Mouse (Mus musculus) left cerebral cortex, adult 11 months (tissue): ENCODE data around the gene Cenpo.

ENCODE experiments used
- DNase-seq: peaks from one replicate; pipeline ENCODE4 v3.0.0; 2022; ENCODE audit warnings: low spot score

Cenpo gene

GRCm38 (mm10) chr12:4198702-4199101 lies 35.4 kb downstream of the Cenpo start:
- DNase-seq = no peak

GRCm38 (mm10) chr12:4194643-4195042 lies 39.5 kb downstream of the Cenpo start:
- no peak for DNase-seq

- no peak for DNase-seq
Measured at GRCm38 (mm10) chr12:4193025-4193740, 40.9 kb downstream of the Cenpo start.

- DNase-seq = no peak
Measured at GRCm38 (mm10) chr12:4192514-4192913, 41.6 kb downstream of the Cenpo start.

- no peak for DNase-seq
Measured at GRCm38 (mm10) chr12:4189060-4189447, 45.0 kb downstream of the Cenpo start.

- no peak for DNase-seq
Measured at GRCm38 (mm10) chr12:4188171-4189059, 45.7 kb downstream of the Cenpo start.

GRCm38 (mm10) chr12:4184648-4185047 lies 49.4 kb downstream of the Cenpo start:
- DNase-seq = no peak

GRCm38 (mm10) chr12:4180507-4180906 lies 53.6 kb downstream of the Cenpo start:
- DNase-seq = no peak

- no peak for DNase-seq
Measured at GRCm38 (mm10) chr12:4179671-4180233, 54.3 kb downstream of the Cenpo start.

GRCm38 (mm10) chr12:4178839-4179238 lies 55.3 kb downstream of the Cenpo start:
- DNase-seq = no peak

GRCm38 (mm10) chr12:4173108-4173790 lies 60.8 kb downstream of the Cenpo start:
- no peak for DNase-seq

GRCm38 (mm10) chr12:4169622-4170021 lies 64.5 kb downstream of the Cenpo start:
- no peak for DNase-seq

- no peak for DNase-seq
Measured at GRCm38 (mm10) chr12:4169058-4169457, 65.0 kb downstream of the Cenpo start.

- no peak for DNase-seq
Measured at GRCm38 (mm10) chr12:4166970-4167369, 67.1 kb downstream of the Cenpo start.

- no peak for DNase-seq
Measured at GRCm38 (mm10) chr12:4162886-4163285, 71.2 kb downstream of the Cenpo start.

- DNase-seq = no peak
Measured at GRCm38 (mm10) chr12:4160322-4160721, 73.8 kb downstream of the Cenpo start.

- no peak for DNase-seq
Measured at GRCm38 (mm10) chr12:4158868-4159632, 75.0 kb downstream of the Cenpo start.

GRCm38 (mm10) chr12:4158179-4158578 lies 75.9 kb downstream of the Cenpo start:
- no peak for DNase-seq

- DNase-seq = no peak
Measured at GRCm38 (mm10) chr12:4157466-4157865, 76.6 kb downstream of the Cenpo start.

GRCm38 (mm10) chr12:4151969-4152368 lies 82.1 kb downstream of the Cenpo start:
- no peak for DNase-seq

GRCm38 (mm10) chr12:4150936-4151335 lies 83.2 kb downstream of the Cenpo start:
- DNase-seq = no peak
